Mouse (Mus musculus): ENCODE measurements around the gene Cd300lg.

The Cd300lg gene

GRCm38 (mm10) chr11:102096887-102097391 lies 55.6 kb downstream of the Cd300lg start:
- DNase-seq (ENCODE audit: low spot score): peak; percentile 92

GRCm38 (mm10) chr11:102101219-102101618 lies 59.9 kb downstream of the Cd300lg start, which contains the start of gene Ppy:
Gene Ppy (minus strand): TSS chr11:102101319.
- no peak for DNase-seq (ENCODE audit: low spot score)

GRCm38 (mm10) chr11:102102485-102103258 lies 61.4 kb downstream of the Cd300lg start:
- peak; percentile 74 for DNase-seq (ENCODE audit: low spot score)
